Mouse (Mus musculus) neural tube, embryonic 11.5 days (tissue): ENCODE results near the gene Trp53i13. TPM values are rescaled to one million over a fixed set of nuclear protein-coding genes. Genes with fewer than 3 reads are reported as not detected.
A peak's percentile ranks its signal among the peaks of the same experiment; 100 is the strongest.

ENCODE experiments used
- ATAC-seq: fragments of 200-750 bp; cut with Nextera tagmentation; 2 replicates; pipeline ENCODE4 v1.8.0; 2017; ENCODE audit warnings: moderate number of reproducible peaks, mild to moderate bottlenecking, moderate TSS enrichment, moderate library complexity; ENCODE audit not compliant: insufficient read depth, low FRiP score, low TSS enrichment
- DNase-seq: peaks from one replicate; pipeline ENCODE4 v3.0.0-alpha.2; 2015; ENCODE audit warnings: low spot score
- H3K27ac ChIP-seq: fragments of 300-500 bp; sonication (generic); 2 replicates; pipeline ENCODE4 v1.5.1; 2014; ENCODE audit warnings: low read depth, mild to moderate bottlenecking, low read length
- H3K27me3 ChIP-seq: fragments of 300-500 bp; sonication (generic); 2 replicates; pipeline ENCODE4 v1.6.1; 2014; ENCODE audit warnings: mild to moderate bottlenecking, low read length, mixed read lengths; ENCODE audit not compliant: control insufficient read depth, insufficient read depth
- H3K36me3 ChIP-seq: fragments of 300-500 bp; sonication (generic); 2 replicates; pipeline ENCODE4 v1.6.1; 2014; ENCODE audit warnings: mild to moderate bottlenecking, low read length, moderate library complexity, mixed read lengths; ENCODE audit not compliant: control insufficient read depth, insufficient read depth
- H3K4me1 ChIP-seq: fragments of 300-500 bp; sonication (generic); 2 replicates; pipeline ENCODE4 v1.6.1; 2014; ENCODE audit warnings: low read length, mixed read lengths; ENCODE audit not compliant: control insufficient read depth, insufficient read depth
- H3K4me2 ChIP-seq: fragments of 300-500 bp; sonication (generic); 2 replicates; pipeline ENCODE4 v1.6.1; 2014; ENCODE audit warnings: low read depth, mild to moderate bottlenecking, moderate library complexity
- H3K4me3 ChIP-seq: fragments of 300-500 bp; sonication (generic); 2 replicates; pipeline ENCODE4 v1.5.1; 2014; ENCODE audit warnings: low read depth, low read length
- H3K9ac ChIP-seq: fragments of 300-500 bp; sonication (generic); 2 replicates; pipeline ENCODE4 v1.6.1; 2014; ENCODE audit warnings: mild to moderate bottlenecking, low read length
- H3K9me3 ChIP-seq: fragments of 300-500 bp; sonication (generic); 2 replicates; pipeline ENCODE4 v1.6.1; 2016; ENCODE audit warnings: low read length; ENCODE audit not compliant: control insufficient read depth
- WGBS: fragments of 180-500 bp; shearing (Covaris S2); extraction: QIAGEN DNeasy Blood & Tissue Kit; methylation state at CpG from one replicate; pipeline ENCODE4 v1.1.7; 2014; 5-methylcytosine and 5-hydroxymethylcytosine counted together
- polyA plus RNA-seq: library from polyadenylated mRNA; unstranded; fragments of >200 nt; fragmentation: Nextera tagmentation; extraction: Ambion mirVana; gene quantifications from 2 replicates; pipeline ENCODE4 v1.2.1, GENCODE M21; 2014

Gene Trp53i13
- polyA plus RNA-seq, 1 experiment from 2014 or later = 31.9 TPM

GRCm38 (mm10) chr11:77502481-77502880 lies 13.3 kb downstream of the Trp53i13 start:
- peaks cover 5% of the 10 kb centered on the region for H3K4me1 ChIP-seq
- H3K36me3 ChIP-seq = peaks cover 30% of the 10 kb centered on the region
- no peak overlapping the region for H3K4me2 ChIP-seq
- ATAC-seq (no peak), DNase-seq (no peak)
- H3K9ac ChIP-seq = no peak overlapping the region
- no peak overlapping the region for H3K4me3 ChIP-seq
- H3K9me3 ChIP-seq = no peaks in the 10 kb centered on the region
- H3K27me3 ChIP-seq = no peaks in the 10 kb centered on the region
- H3K27ac ChIP-seq = no peak overlapping the region
- WGBS = 88% methylated on average over 6 of the region's 6 CpGs

GRCm38 (mm10) chr11:77501971-77502370 lies 13.8 kb downstream of the Trp53i13 start:
- no peaks in the 10 kb centered on the region for H3K27me3 ChIP-seq
- no peak overlapping the region for H3K27ac ChIP-seq
- H3K36me3 ChIP-seq = peaks cover 29% of the 10 kb centered on the region
- WGBS = 93% methylated on average over 4 of the region's 4 CpGs
- ATAC-seq (no peak), DNase-seq (no peak)
- no peaks in the 10 kb centered on the region for H3K9me3 ChIP-seq
- no peak overlapping the region for H3K4me3 ChIP-seq
- no peak overlapping the region for H3K4me2 ChIP-seq
- H3K4me1 ChIP-seq = peaks cover 9% of the 10 kb centered on the region
- no peak overlapping the region for H3K9ac ChIP-seq

GRCm38 (mm10) chr11:77501392-77501791 lies 14.4 kb downstream of the Trp53i13 start:
- 27% methylated on average over 5 of the region's 5 CpGs for WGBS
- ATAC-seq (no peak), DNase-seq (peak; percentile 74)
- Histone ChIP-seq H3K4me1 (peaks cover 11% of the 10 kb centered on the region), H3K36me3 (peaks cover 24% of the 10 kb centered on the region), H3K9ac (no peak overlapping the region), H3K27ac (no peak overlapping the region), H3K4me2 (no peak overlapping the region), H3K9me3 (no peaks in the 10 kb centered on the region), H3K4me3 (no peak overlapping the region), H3K27me3 (no peaks in the 10 kb centered on the region)

- Histone ChIP-seq H3K9me3 (no peaks in the 10 kb centered on the region), H3K4me1 (peaks cover 11% of the 10 kb centered on the region), H3K27me3 (no peaks in the 10 kb centered on the region), H3K9ac (no peak overlapping the region), H3K27ac (no peak overlapping the region), H3K4me2 (no peak overlapping the region), H3K36me3 (peaks cover 24% of the 10 kb centered on the region), H3K4me3 (no peak overlapping the region)
- DNase-seq (no peak), ATAC-seq (no peak)
- 80% methylated on average over 17 of the region's 17 CpGs for WGBS
Observed at GRCm38 (mm10) chr11:77500361-77501325, 15.1 kb downstream of the Trp53i13 start.

GRCm38 (mm10) chr11:77499354-77499753 lies 16.4 kb downstream of the Trp53i13 start:
- DNase-seq = no peak
- H3K4me1 ChIP-seq = peaks cover 18% of the 10 kb centered on the region
- no peak overlapping the region for H3K4me2 ChIP-seq
- no peak overlapping the region for H3K9ac ChIP-seq
- H3K36me3 ChIP-seq = peaks cover 23% of the 10 kb centered on the region
- no peak overlapping the region for H3K27ac ChIP-seq
- no peak overlapping the region for H3K4me3 ChIP-seq
- no peak for ATAC-seq
- H3K9me3 ChIP-seq = no peaks in the 10 kb centered on the region
- no peaks in the 10 kb centered on the region for H3K27me3 ChIP-seq
- WGBS = 90% methylated on average over 7 of the region's 7 CpGs

- peaks cover 16% of the 10 kb centered on the region for H3K36me3 ChIP-seq
- peaks cover 26% of the 10 kb centered on the region for H3K4me1 ChIP-seq
- no peak for ATAC-seq
- WGBS = 83% methylated on average over 12 of the region's 12 CpGs
- H3K9ac ChIP-seq = no peak overlapping the region; the same call in 1 of the 2 replicates
- H3K9me3 ChIP-seq = no peaks in the 10 kb centered on the region
- no peak overlapping the region for H3K27ac ChIP-seq
- H3K4me2 ChIP-seq = no peak overlapping the region
- H3K27me3 ChIP-seq = no peaks in the 10 kb centered on the region
- DNase-seq = no peak
- H3K4me3 ChIP-seq = no peak overlapping the region
Observed at GRCm38 (mm10) chr11:77498261-77499139, 17.3 kb downstream of the Trp53i13 start.

GRCm38 (mm10) chr11:77497851-77498250 lies 17.9 kb downstream of the Trp53i13 start:
- no peaks in the 10 kb centered on the region for H3K9me3 ChIP-seq
- peaks cover 26% of the 10 kb centered on the region for H3K4me1 ChIP-seq
- DNase-seq (no peak), ATAC-seq (no peak)
- no peak overlapping the region for H3K4me3 ChIP-seq
- 25% methylated on average over 4 of the region's 4 CpGs for WGBS
- H3K36me3 ChIP-seq = peaks cover 9% of the 10 kb centered on the region; the same call in 1 of the 2 replicates
- H3K27me3 ChIP-seq = no peaks in the 10 kb centered on the region
- H3K4me2 ChIP-seq = no peak overlapping the region
- no peak overlapping the region; the same call in 1 of the 2 replicates for H3K9ac ChIP-seq
- H3K27ac ChIP-seq = no peak overlapping the region

GRCm38 (mm10) chr11:77497341-77497756 lies 18.4 kb downstream of the Trp53i13 start:
- no peaks in the 10 kb centered on the region for H3K9me3 ChIP-seq
- peak; percentile 69 for DNase-seq
- no peak overlapping the region; the same call in 1 of the 2 replicates for H3K9ac ChIP-seq
- H3K4me3 ChIP-seq = no peak overlapping the region
- peaks cover 26% of the 10 kb centered on the region for H3K4me1 ChIP-seq
- WGBS = 12% methylated on average over 6 of the region's 6 CpGs
- H3K4me2 ChIP-seq = no peak overlapping the region
- peaks cover 5% of the 10 kb centered on the region; the same call in 1 of the 2 replicates for H3K36me3 ChIP-seq
- peak overlapping the region; percentile 54 for H3K27ac ChIP-seq
- ATAC-seq = no peak
- no peaks in the 10 kb centered on the region for H3K27me3 ChIP-seq
